8 mouse cellular contexts compared by ENCODE assay signal in genomic region chr4:101146047-101146745, GRCm38 (mm10).
A peak's percentile ranks its signal among the peaks of the same experiment; 100 is the strongest.
DNase-seq lines count a peak whose midpoint lies in the region; ATAC-seq and TF ChIP-seq lines count a peak whose summit lies in the region.

No protein-coding gene starts in this region.

- no peaks in the 10 kb centered on the region for H3K36me3 ChIP-seq in midbrain, embryonic 16.5 days (ENCODE audit: control insufficient read depth, insufficient read depth, low read length)
- H3K36me3 ChIP-seq in spleen, adult 2 months (ENCODE audit: control insufficient read depth, insufficient read depth, low read length) = peaks cover 3% of the 10 kb centered on the region

- TF ChIP-seq POLR2A in spleen, adult 2 months (IDR thresholded peaks at IDR 0.05; ENCODE audit: low read depth, low read length) = no peak

- 0 out of 2 replicates have a peak overlapping the region, but pooled peaks have one; percentile 24 for H3K27ac ChIP-seq in midbrain, embryonic 16.5 days (ENCODE audit: low read length)
- H3K27ac ChIP-seq in spleen, adult 2 months (ENCODE audit: insufficient read depth, low read length) = no peak overlapping the region

- TF ChIP-seq CTCF in spleen, adult 2 months (IDR thresholded peaks at IDR 0.05; ENCODE audit: extremely low read depth, insufficient read depth, insufficient read length, insufficient replicate concordance) = peak; percentile 67; the same call in 1 of the 2 replicates

- H3K9me3 ChIP-seq in midbrain, embryonic 16.5 days (replicated peaks; ENCODE audit: control insufficient read depth, low read length, poor library complexity, severe bottlenecking) = no peaks in the 10 kb centered on the region

- DNase-seq in 3T3-L1 (ENCODE audit: low read depth, low spot score) = peak; percentile 79
- DNase-seq in adipocyte (ENCODE audit: low spot score) = peak; percentile 77
- peak; percentile 92 for DNase-seq in embryo, embryonic 10.5 days (ENCODE audit: low spot score)
- peak; percentile 54 for DNase-seq in gastrocnemius, postnatal 14 days
- DNase-seq in kidney, adult 18-20 months = peak; percentile 71
- DNase-seq in left cerebral cortex, postnatal 36 days (ENCODE audit: low spot score in 2 of 2) = peak; percentile 64 to 75
- peak; percentile 45 to 50 for DNase-seq in spleen, adult 2 months (ENCODE audit: low read depth in 1 of 2, low spot score in 2 of 2)

- 22% methylated on average over 9 of the region's 9 CpGs for WGBS in midbrain, embryonic 16.5 days
- 34% methylated on average over 9 of the region's 9 CpGs for WGBS in spleen, adult 2 months

- peak; percentile 84 for ATAC-seq in midbrain, embryonic 16.5 days

- no peaks in the 10 kb centered on the region for H3K27me3 ChIP-seq in midbrain, embryonic 16.5 days (ENCODE audit: control insufficient read depth, insufficient read depth, low read depth, low read length)
- H3K27me3 ChIP-seq in spleen, adult 2 months (ENCODE audit: control insufficient read depth, insufficient read depth, low read length) = no peaks in the 10 kb centered on the region

- intact Hi-C loops in gastrocnemius, postnatal 14 days (cut with DNase I; ENCODE audit: low total_unique reads) = loop anchor here (2.0 to 5.0 kb wide), 2 partner anchors 147 to 554 kb away; no protein-coding TSS in a partner anchor
- intact Hi-C loops in left cerebral cortex, postnatal 36 days (cut with DNase I) = loop anchor here (2.0 to 10.0 kb wide), 4 partner anchors 147 to 557 kb away; partner anchors contain the start of gene Cachd1

- peak overlapping the region; percentile 46 for H3K4me2 ChIP-seq in midbrain, embryonic 16.5 days (ENCODE audit: low read length)

- H3K4me1 ChIP-seq in midbrain, embryonic 16.5 days (ENCODE audit: control insufficient read depth, insufficient read depth, low read length) = peaks cover 12% of the 10 kb centered on the region
- no peaks in the 10 kb centered on the region for H3K4me1 ChIP-seq in spleen, adult 2 months (ENCODE audit: control insufficient read depth, insufficient read depth, insufficient read length)

- peak overlapping the region; percentile 54 for H3K9ac ChIP-seq in midbrain, embryonic 16.5 days (ENCODE audit: low read depth, low read length)

- no peak overlapping the region for H3K4me3 ChIP-seq in midbrain, embryonic 16.5 days (ENCODE audit: low read depth, low read length)
- H3K4me3 ChIP-seq in spleen, adult 2 months (ENCODE audit: extremely low read depth, insufficient read depth, insufficient read length) = no peak overlapping the region
